Mouse (Mus musculus) lung, adult 10 weeks (tissue): ENCODE results near the gene Trnau1ap. TPM values are rescaled to one million over a fixed set of nuclear protein-coding genes. Genes with fewer than 3 reads are reported as not detected.

Experiments
- polyA plus RNA-seq: library from polyadenylated mRNA; stranded (reverse); fragments of 350-450 nt; fragmentation: Illumina TruSeq; extraction: RNeasy Lipid Tissue Mini Kit (QIAGEN cat#74804); gene quantifications from one replicate; pipeline ENCODE4 v1.2.3, GENCODE M21; 2014; ENCODE audit warnings: low read depth, low replicate concordance; ENCODE audit not compliant: insufficient read depth

Trnau1ap gene
- 51.0 TPM for polyA plus RNA-seq

DNA sequence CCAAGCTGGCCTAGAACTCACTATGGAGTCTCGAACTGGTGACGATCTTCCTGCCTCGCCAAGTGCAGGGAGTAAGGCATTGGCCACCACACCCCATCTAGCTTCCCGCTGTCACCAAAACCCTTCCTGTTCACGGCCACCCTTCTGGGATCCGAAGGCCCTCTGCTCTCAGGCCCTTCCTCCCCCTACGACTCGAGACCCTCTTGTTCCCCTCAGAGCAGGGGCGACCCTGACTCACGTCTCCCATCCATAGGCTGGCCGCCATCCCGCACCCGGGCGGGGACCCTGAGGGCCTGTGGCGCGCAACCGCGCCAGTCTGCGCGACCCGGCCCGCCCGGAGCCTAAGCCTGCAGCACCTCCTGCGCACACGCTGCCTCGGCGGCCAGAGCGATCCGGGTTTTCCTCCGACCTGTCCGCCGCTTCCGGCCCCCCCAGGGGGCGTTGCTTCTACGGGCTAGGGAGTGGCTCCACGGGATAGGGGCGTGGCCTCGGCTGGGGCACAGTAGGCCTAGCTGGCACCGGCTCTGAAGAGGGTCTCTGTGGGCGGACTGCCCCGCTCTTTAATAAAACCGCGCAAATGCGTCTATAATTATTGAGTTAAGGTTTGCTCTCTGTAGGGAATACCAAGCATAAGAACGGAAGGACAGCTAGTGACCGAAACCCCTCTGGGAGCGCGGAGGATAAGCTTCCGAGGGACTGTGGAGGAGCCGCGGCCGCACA lies at the start of gene Trnau1ap:
TSS of gene Trnau1ap (minus strand) at position 424 of the 720 bp plus-strand sequence.

GRCm38 (mm10) chr4:132353481-132353885 lies 24.1 kb upstream of the Trnau1ap start, which contains the start of gene Rcc1:
Gene Rcc1 (minus strand): TSS chr4:132353605.

GRCm38 (mm10) chr4:132302939-132303479 lies 26.3 kb downstream of the Trnau1ap start, which contains the start of gene Rab42:
Gene Rab42 (minus strand): TSS chr4:132303385.

DNA sequence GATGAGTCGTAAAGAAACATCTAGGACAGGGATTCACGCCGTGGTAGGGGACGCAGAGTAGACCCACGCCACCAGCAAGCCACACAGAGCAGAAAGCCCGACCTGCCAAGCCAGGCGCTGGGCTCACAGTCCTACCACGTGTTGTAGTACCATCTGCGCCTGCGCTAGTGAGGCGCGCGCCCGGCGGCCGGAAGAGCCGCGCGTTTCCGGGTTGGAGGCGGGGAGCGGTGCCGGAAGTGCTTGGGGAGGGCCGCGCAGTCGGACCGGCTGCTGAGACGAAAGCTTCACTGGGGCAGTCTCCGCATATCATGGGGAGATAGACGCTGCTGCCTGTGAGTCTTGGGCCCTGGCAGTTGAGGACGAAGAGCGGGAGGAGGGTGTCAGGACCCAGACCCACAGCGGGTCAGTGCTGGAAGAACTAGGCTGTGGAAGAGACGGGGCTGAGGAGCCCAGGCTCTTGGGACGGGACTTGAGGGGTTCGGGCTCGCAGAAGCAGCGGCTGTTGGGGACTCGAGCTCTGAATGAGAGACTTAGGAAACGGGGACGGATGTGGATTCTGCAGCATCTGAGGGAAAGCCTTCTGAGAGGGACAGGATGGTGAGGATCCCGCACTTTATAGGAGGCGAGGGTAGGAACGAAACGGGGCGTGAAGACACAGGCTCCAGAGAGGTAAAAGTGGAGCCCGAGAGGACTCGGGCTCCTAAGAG lies 55.0 kb downstream of the Trnau1ap start, which contains the start of gene Taf12:
TSS of gene Taf12 (plus strand) at position 220 of the 707 bp plus-strand sequence.

Other genes with a start within 250 kb of the Trnau1ap start
- not detected for gene Oprd1, start 185.1 kb downstream of the Trnau1ap start, polyA plus RNA-seq
- gene Ythdf2, start 117.2 kb downstream of the Trnau1ap start, polyA plus RNA-seq: 19.7 TPM
- gene Gmeb1, start 67.9 kb downstream of the Trnau1ap start, polyA plus RNA-seq: 5.7 TPM
- 24.8 TPM for gene Taf12, start 55.2 kb downstream of the Trnau1ap start, polyA plus RNA-seq
- 0.48 TPM for gene Rab42, start 26.2 kb downstream of the Trnau1ap start, polyA plus RNA-seq
- 6.3 TPM for gene Rcc1, start 24.1 kb upstream of the Trnau1ap start, polyA plus RNA-seq
- 10.9 TPM for gene Phactr4, start 93.0 kb upstream of the Trnau1ap start, polyA plus RNA-seq
- gene Med18, start 134.4 kb upstream of the Trnau1ap start, polyA plus RNA-seq: 3.2 TPM
- gene Sesn2, start 181.0 kb upstream of the Trnau1ap start, polyA plus RNA-seq: 6.6 TPM
- gene Atpif1, start 204.1 kb upstream of the Trnau1ap start, polyA plus RNA-seq: 312 TPM
- gene Dnajc8, start 206.0 kb upstream of the Trnau1ap start, polyA plus RNA-seq: 136 TPM
- gene Ptafr, start 234.5 kb upstream of the Trnau1ap start, polyA plus RNA-seq: 2.2 TPM